Mouse (Mus musculus) left cerebral cortex, postnatal 36 days (tissue): ENCODE measurements around the gene Fbxl5. TPM values are rescaled to one million over a fixed set of nuclear protein-coding genes. Genes with fewer than 3 reads are reported as not detected.

Source experiments
- DNase-seq, 2 experiments: peaks; one replicate each; pipeline ENCODE4 v3.0.0; 2021 to 2022; ENCODE audit warnings: low spot score in 2 of 2, mixed read lengths in 1 of 2
- intact Hi-C: fragments of 180-260 bp; cut with DNase I; formaldehyde crosslinking; loops from one replicate; pipeline ENCODE4 v1.15.1; 2025
- total RNA-seq, 2 experiments: library from RNA; stranded (reverse); gene quantifications; 2 replicates each; pipeline ENCODE4 v1.2.3; 2021

The Fbxl5 gene
- total RNA-seq: 10 to 100 TPM; 75.0 to 91.4 TPM

- intact Hi-C loops: no loop called here
- no peak for DNase-seq
Measured at GRCm38 (mm10) chr5:43821538-43821937, at the start of gene Fbxl5. Fbxl5 (minus strand) TSS chr5:43821638.

DNA sequence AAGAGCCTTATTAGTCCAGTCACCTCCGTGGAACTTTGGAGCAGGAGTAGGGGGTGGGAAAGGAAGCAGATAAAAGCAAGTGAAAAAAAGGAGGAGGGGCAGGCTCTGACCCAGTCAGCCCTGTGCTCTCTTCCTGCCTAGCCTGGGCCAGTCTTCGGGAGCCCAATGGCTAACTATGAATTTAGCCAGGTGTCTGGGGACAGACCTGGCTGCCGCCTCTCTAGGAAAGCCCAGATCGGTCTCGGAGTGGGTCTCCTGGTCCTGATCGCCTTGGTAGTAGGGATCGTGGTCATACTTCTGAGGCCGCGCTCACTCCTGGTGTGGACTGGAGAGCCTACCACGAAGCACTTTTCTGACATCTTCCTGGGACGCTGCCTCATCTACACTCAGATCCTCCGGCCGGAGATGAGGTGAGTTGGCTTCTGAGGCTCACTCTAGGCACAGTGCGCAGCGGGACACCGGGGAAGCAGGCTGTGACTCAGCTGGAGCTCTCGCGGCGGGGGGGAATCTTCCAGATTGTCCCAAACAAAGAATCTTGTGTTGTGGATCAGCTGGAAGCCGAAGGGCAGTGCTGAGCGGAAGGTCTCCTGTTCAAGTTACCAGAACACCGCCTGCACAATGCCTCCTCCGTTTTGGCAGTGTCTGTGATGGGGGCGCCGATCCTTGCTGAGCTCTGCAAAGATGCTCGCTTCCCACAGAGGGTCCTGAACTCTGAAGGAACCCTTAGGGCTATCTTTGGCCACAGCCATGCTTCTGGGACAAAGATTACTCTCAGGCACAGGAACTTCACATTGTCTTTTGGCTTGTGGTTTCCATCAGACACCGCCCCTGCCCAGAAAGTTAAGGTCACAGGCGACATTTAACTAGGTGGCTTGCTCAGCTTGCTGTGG, 47.5 kb upstream of the Fbxl5 start:
- intact Hi-C loops: no loop called here
- peak; percentile 17 to 19 for DNase-seq

GRCm38 (mm10) chr5:43868253-43868652, 46.8 kb upstream of the Fbxl5 start, which contains the start of gene Cd38:
Cd38 (plus strand) TSS chr5:43868553.
- intact Hi-C loops: no loop called here
- DNase-seq: no peak

GRCm38 (mm10) chr5:43865316-43865715, 43.9 kb upstream of the Fbxl5 start:
- DNase-seq: no peak

DNA sequence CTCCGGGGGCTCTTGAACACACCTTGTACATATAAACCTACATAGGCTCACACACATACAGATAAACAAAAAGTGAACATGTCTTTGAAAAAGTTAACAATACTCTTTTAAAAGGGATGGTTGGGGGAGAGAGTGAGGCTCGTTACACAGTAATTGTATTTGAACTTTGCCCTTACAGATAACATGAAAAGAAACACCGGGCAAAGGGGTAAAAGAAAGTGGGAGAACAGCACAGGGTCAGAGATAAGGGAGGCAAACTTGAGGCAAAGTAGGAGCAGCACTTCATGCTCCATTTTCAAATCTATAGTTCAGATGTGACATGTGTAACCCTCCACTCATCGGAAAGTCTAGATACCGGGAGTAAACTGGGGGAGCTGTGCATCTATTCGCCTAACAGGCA, 42.2 kb upstream of the Fbxl5 start:
- intact Hi-C loops: no loop called here
- no peak for DNase-seq

More at GRCm38 (mm10) chr5:43865316-43865715, 43.9 kb upstream of the Fbxl5 start:
- intact Hi-C loops: no loop called here

GRCm38 (mm10) chr5:43860670-43861431, 39.4 kb upstream of the Fbxl5 start:
- no peak for DNase-seq
- intact Hi-C loops: no loop called here

- intact Hi-C loops: no loop called here
- DNase-seq: no peak
Measured at GRCm38 (mm10) chr5:43860096-43860495, 38.7 kb upstream of the Fbxl5 start.

- DNase-seq: no peak
- intact Hi-C loops: no loop called here
Measured at GRCm38 (mm10) chr5:43859663-43860062, 38.2 kb upstream of the Fbxl5 start.

GRCm38 (mm10) chr5:43855769-43856168, 34.3 kb upstream of the Fbxl5 start:
- intact Hi-C loops: no loop called here
- DNase-seq: no peak

- no peak for DNase-seq
- intact Hi-C loops: no loop called here
Measured at GRCm38 (mm10) chr5:43853868-43854488, 32.5 kb upstream of the Fbxl5 start.

DNA sequence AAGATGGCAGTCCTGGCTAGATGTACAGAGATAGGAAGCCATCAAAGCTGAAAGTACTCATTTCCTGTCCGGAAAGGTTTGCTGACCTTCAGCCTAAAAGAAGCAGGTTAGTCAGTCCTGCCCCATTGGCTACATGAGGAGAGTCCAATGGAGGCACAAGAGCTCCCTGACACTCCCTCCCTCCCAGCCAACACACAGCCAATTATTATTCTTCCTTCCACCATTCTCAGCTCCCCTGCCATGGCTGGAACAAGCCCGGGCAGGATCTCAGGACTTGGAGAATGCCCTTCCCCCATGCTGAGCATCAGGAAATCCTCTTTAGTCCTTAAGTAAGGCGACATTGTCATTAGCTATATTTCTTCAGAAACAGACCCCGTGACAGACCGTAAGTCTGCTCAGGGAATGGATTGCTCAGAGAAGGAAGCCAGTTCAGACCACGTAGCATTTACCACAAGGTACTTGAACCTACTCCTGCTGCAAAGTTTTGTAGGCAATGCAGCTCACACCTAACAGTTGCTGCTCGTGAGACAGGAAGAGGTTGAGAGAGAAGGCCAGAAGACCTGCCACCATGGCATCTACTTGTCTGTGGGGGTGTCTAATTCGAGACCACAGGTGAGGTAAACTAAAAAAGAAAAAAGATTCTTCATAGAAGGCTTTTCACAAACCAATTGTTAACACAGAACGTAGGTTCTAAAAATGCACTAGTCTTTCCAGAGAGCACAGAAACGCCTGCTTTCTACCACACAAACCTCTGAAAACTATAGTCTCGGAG, 31.8 kb upstream of the Fbxl5 start:
- intact Hi-C loops: no loop called here

DNA sequence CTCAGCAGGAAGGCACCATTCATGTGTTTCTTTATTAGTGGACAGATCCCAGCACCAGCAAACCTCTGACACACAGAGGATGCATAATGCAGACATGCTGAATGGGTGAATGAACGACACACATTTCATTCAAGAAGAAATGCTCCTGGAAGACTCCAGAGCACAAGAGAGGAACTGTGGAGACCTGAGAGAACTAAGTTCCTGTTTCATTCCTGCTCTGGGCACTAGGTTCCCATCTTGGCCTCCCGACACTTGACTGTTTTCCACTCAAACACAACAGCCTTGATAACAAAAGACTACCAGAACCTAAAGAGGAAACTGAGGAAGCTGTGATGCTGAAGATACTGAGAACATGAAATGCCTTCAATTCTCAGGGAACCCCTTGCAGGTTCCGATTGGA, 26.8 kb upstream of the Fbxl5 start:
- intact Hi-C loops: no loop called here
- DNase-seq: no peak

More for the DNA sequence above, 31.8 kb upstream of the Fbxl5 start:
- DNase-seq: no peak

DNA sequence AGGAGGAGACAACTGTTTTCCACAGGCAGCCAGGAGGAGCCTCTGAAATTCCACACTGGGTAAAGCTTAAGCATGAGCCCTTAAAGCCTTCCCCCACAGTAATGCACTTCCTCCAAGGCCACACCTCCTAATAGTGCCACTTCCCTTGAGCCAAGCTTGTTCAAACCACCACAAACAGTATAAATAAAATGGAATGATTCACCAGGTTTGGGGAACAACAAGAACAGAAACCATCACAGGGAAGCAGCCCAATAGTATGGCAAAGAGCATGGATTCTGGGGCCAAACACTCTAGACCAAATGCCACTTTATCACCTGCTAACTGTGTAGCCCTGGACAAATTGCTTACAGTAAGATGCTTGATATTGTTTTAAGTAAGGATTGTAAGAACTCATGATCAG, 26.1 kb upstream of the Fbxl5 start:
- intact Hi-C loops: no loop called here
- no peak for DNase-seq

- intact Hi-C loops: no loop called here
- no peak for DNase-seq
Measured at GRCm38 (mm10) chr5:43846227-43846626, 24.8 kb upstream of the Fbxl5 start.

DNA sequence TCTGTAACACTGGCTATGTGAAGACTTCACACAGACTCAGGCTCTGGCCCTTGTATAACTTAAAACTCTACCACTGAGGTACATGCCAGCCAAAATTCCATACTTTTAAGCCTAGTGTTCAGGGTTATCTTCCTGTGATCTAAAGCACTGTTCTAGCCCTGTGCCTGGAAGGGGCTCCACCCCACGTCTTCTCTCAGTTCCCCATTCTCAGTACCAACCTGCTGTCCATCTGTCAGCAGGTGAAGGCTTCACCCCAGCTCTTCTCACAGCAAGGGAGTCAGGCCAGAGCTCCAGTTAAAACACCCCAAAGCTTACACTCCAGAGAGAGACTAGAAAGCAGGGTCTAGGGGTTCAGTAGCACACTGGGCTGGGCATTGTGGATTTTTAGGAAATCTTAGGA, 24.2 kb upstream of the Fbxl5 start:
- intact Hi-C loops: no loop called here
- DNase-seq: no peak

GRCm38 (mm10) chr5:43845083-43845482, 23.6 kb upstream of the Fbxl5 start:
- intact Hi-C loops: no loop called here
- no peak for DNase-seq

DNA sequence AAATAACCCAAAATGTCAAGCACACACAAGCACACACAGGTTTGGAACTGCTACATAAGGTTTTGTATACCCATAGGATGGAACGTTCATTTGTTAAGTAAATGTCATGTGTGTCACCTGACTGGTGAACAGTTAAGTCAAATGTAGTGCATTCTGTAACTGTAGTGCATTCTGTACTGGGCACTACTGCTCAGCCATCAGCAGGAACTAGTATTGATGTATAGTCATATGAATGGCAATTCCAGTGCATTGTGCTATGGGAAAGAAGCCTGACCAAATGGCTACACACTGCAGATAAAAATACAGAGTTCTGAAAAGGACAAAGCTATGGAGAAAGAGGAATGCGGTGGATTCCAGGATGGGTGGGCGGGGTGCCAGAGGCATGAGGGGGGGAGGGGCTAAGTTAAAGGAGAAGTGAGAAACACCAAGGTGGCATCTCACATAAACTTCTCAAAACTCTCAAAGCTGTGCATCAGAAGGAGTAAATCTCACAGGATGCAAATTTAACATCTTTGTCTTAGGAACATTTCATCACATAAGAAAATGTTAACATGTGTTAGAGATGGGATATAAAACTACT, 21.2 kb upstream of the Fbxl5 start:
- no peak for DNase-seq
- intact Hi-C loops: loop anchor here (5.0 kb wide), 3 partner anchors 50 to 205 kb away; no protein-coding TSS in a partner anchor

GRCm38 (mm10) chr5:43842011-43842285, 20.5 kb upstream of the Fbxl5 start:
- DNase-seq: no peak

More at GRCm38 (mm10) chr5:43842011-43842285, 20.5 kb upstream of the Fbxl5 start:
- intact Hi-C loops: loop anchor here (5.0 kb wide), 3 partner anchors 50 to 205 kb away; no protein-coding TSS in a partner anchor
